Mouse (Mus musculus): ENCODE data around the gene Hist1h2ai.

The Hist1h2ai gene

GRCm38 (mm10) chr13:21722993-21723836 lies 7.0 kb downstream of the Hist1h2ai start:
- in situ Hi-C loops (cut with MboI, MseI): loop anchor here in 1 of 2 experiments (5.0 to 25.0 kb wide), 2 partner anchors 1689 to 1849 kb away; partner anchors contain the start of genes Abt1, Hist1h2ad, Hist1h2ae and Hist1h2bf

- in situ Hi-C loops (cut with MboI, MseI): loop anchor here in 1 of 2 experiments (25.0 kb wide), 1 partner anchor 541 kb away; the partner anchor contains the start of gene Trim27
These were observed 11.8 kb downstream of the Hist1h2ai start for GRCm38 (mm10) chr13:21727948-21728572.

- in situ Hi-C loops (cut with MboI, MseI): loop anchor here in 1 of 2 experiments (25.0 kb wide), 1 partner anchor 542 kb away; the partner anchor contains the start of gene Trim27
These were observed 13.3 kb downstream of the Hist1h2ai start for GRCm38 (mm10) chr13:21729544-21729943.

- in situ Hi-C loops (cut with MboI, MseI): loop anchor here (5.0 to 25.0 kb wide), 4 partner anchors 101 to 546 kb away; partner anchors contain the start of genes Hist1h2ap (in 1 of the 2), Hist1h2br (in 1 of the 2), Hist1h4n (in 1 of the 2) and Trim27 (in 1 of the 2)
These were observed 17.2 kb downstream of the Hist1h2ai start for GRCm38 (mm10) chr13:21733466-21733865.

GRCm38 (mm10) chr13:21734010-21734905 lies 18.0 kb downstream of the Hist1h2ai start:
- in situ Hi-C loops (cut with MboI, MseI): loop anchor here (5.0 to 25.0 kb wide), 4 partner anchors 101 to 547 kb away; partner anchors contain the start of genes Hist1h2ap (in 1 of the 2), Hist1h2br (in 1 of the 2), Hist1h4n (in 1 of the 2) and Trim27 (in 1 of the 2)

- in situ Hi-C loops (cut with MboI, MseI): loop anchor here (5.0 to 25.0 kb wide), 4 partner anchors 100 to 548 kb away; partner anchors contain the start of genes Hist1h2ap (in 1 of the 2), Hist1h2br (in 1 of the 2), Hist1h4n (in 1 of the 2) and Trim27 (in 1 of the 2)
These were observed 18.9 kb downstream of the Hist1h2ai start, which contains the start of gene Hist1h4j for GRCm38 (mm10) chr13:21734906-21735767. TSS of gene Hist1h4j (plus strand) at chr13:21735064.

GRCm38 (mm10) chr13:21745006-21745405 lies 28.8 kb downstream of the Hist1h2ai start:
- in situ Hi-C loops (cut with MboI, MseI): loop anchor here in 1 of 2 experiments (25.0 kb wide), 1 partner anchor 558 kb away; the partner anchor contains the start of gene Trim27

GRCm38 (mm10) chr13:21749387-21750158 lies 33.4 kb downstream of the Hist1h2ai start:
- in situ Hi-C loops (cut with MboI, MseI): loop anchor here (5.0 to 25.0 kb wide), 2 partner anchors 43 to 562 kb away; partner anchors contain the start of gene Trim27 (in 1 of the 2)

GRCm38 (mm10) chr13:21750159-21751017 lies 34.2 kb downstream of the Hist1h2ai start, which contains the start of gene Hist1h4k:
TSS of gene Hist1h4k (minus strand) at chr13:21750505.
- in situ Hi-C loops (cut with MboI, MseI): loop anchor here (5.0 kb wide), 1 partner anchor 42 kb away; no protein-coding TSS in a partner anchor

- in situ Hi-C loops (cut with MboI, MseI): loop anchor here (5.0 kb wide), 1 partner anchor 41 kb away; no protein-coding TSS in a partner anchor
These were observed 35.2 kb downstream of the Hist1h2ai start for GRCm38 (mm10) chr13:21751417-21751816.

GRCm38 (mm10) chr13:21751827-21752226 lies 35.6 kb downstream of the Hist1h2ai start:
- in situ Hi-C loops (cut with MboI, MseI): loop anchor here (5.0 kb wide), 1 partner anchor 40 kb away; no protein-coding TSS in a partner anchor

- in situ Hi-C loops (cut with MboI, MseI): loop anchor here (5.0 kb wide), 1 partner anchor 40 kb away; no protein-coding TSS in a partner anchor
These were observed 36.1 kb downstream of the Hist1h2ai start for GRCm38 (mm10) chr13:21752356-21752755.

GRCm38 (mm10) chr13:21753051-21753523 lies 36.9 kb downstream of the Hist1h2ai start:
- in situ Hi-C loops (cut with MboI, MseI): loop anchor here (5.0 kb wide), 1 partner anchor 39 kb away; no protein-coding TSS in a partner anchor

GRCm38 (mm10) chr13:21753524-21754285 lies 37.5 kb downstream of the Hist1h2ai start, which contains the start of the genes Hist1h2ak and Hist1h2bn:
TSS of gene Hist1h2ak (minus strand) at chr13:21753827.
TSS of gene Hist1h2bn (plus strand) at chr13:21754123.
- in situ Hi-C loops (cut with MboI, MseI): loop anchor here (5.0 kb wide), 1 partner anchor 39 kb away; no protein-coding TSS in a partner anchor

- in situ Hi-C loops (cut with MboI, MseI): loop anchor here (5.0 kb wide), 1 partner anchor 38 kb away; no protein-coding TSS in a partner anchor
These were observed 38.2 kb downstream of the Hist1h2ai start for GRCm38 (mm10) chr13:21754294-21755001.
